Mouse (Mus musculus) testis, adult 2 months (tissue): ENCODE data around the gene Ckmt1. TPM values are rescaled to one million over a fixed set of nuclear protein-coding genes. Genes with fewer than 3 reads are reported as not detected.
A peak's percentile ranks its signal among the peaks of the same experiment; 100 is the strongest.

Experiments used
- H3K27ac ChIP-seq: fragments of 200-500 bp; 2 replicates; pipeline ENCODE4 v1.5.1; 2012; ENCODE audit warnings: low read depth, low read length; ENCODE audit not compliant: control insufficient read depth, insufficient read depth
- H3K27me3 ChIP-seq: fragments of 200-500 bp; 2 replicates; pipeline ENCODE4 v1.6.1; 2012; ENCODE audit warnings: mild to moderate bottlenecking, low read length, moderate library complexity; ENCODE audit not compliant: control insufficient read depth, insufficient read depth
- H3K36me3 ChIP-seq: fragments of 200-500 bp; 2 replicates; pipeline ENCODE4 v1.6.1; 2012; ENCODE audit warnings: mild to moderate bottlenecking, low read length; ENCODE audit not compliant: control insufficient read depth, insufficient read depth
- H3K4me1 ChIP-seq: fragments of 200-500 bp; 2 replicates; pipeline ENCODE4 v1.6.1; 2012; ENCODE audit warnings: low read length; ENCODE audit not compliant: control insufficient read depth, insufficient read depth
- H3K4me3 ChIP-seq: fragments of 200-500 bp; 2 replicates; pipeline ENCODE4 v1.5.1; 2012; ENCODE audit warnings: low read depth, mild to moderate bottlenecking, low read length, moderate library complexity, mixed read lengths; ENCODE audit not compliant: control insufficient read depth
- CTCF ChIP-seq: fragments of 200-500 bp; IDR thresholded peaks from 2 replicates; pipeline ENCODE4 v1.5.1; 2012; ENCODE audit warnings: low read depth, mild to moderate bottlenecking, inconsistent platforms, low read length, moderate library complexity; ENCODE audit not compliant: control insufficient read depth, insufficient read depth, insufficient replicate concordance
- POLR2A ChIP-seq: fragments of 200-500 bp; IDR thresholded peaks from 2 replicates; pipeline ENCODE4 v1.6.1; 2012; ENCODE audit warnings: low read depth, mild to moderate bottlenecking, inconsistent platforms, low read length, moderate library complexity; ENCODE audit not compliant: control insufficient read depth
- polyA plus RNA-seq: library from polyadenylated mRNA; depleted of rRNA; stranded (reverse); fragments of >200 nt; gene quantifications from 2 replicates; pipeline ENCODE4 v1.2.3, GENCODE M21; 2012; rRNA removed

Ckmt1 gene
- 0.31 and 1.1 TPM in 2 replicates for polyA plus RNA-seq

- Histone ChIP-seq H3K27ac (no peak within 1 kb of the TSS), H3K4me1 (peaks cover 15% of the 10 kb centered on the region), H3K4me3 (peak within 1 kb of the TSS; percentile 21), H3K27me3 (0 out of 2 replicates have a peak, but pooled peaks cover 2% of the 10 kb centered on the region), H3K36me3 (no peaks in the 10 kb centered on the region)
- TF ChIP-seq CTCF (no peak), POLR2A (no peak)
Observed at GRCm38 (mm10) chr2:121357494-121357893, at the start of gene Ckmt1. Ckmt1 (plus strand) TSS chr2:121357714.

DNA sequence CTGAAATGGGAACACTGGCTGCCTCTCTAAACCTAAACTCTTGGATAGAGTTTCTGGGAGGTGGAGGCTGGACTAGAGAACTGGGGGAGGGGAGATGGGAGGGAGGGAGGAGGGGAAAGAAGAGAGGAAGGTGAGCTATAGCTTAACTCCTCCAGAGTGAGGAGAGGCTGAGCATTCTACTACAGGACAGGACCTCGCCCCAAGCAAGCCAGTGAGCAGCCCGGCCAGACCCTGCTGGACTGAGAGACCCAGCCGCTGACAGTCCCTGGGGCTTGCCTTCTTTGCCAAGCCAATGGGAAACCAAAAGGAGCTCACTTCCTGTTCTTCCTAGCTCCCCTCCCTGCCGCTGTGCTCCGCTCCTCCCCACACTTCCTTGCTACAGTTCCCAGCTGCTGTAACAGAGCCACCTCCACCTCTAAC is 48.5 kb upstream of the Ckmt1 start:
- Histone ChIP-seq H3K4me3 (no peak overlapping the region), H3K4me1 (peaks cover 14% of the 10 kb centered on the region), H3K27me3 (no peaks in the 10 kb centered on the region), H3K36me3 (no peaks in the 10 kb centered on the region), H3K27ac (no peak overlapping the region)
- no peak for TF ChIP-seq CTCF
- TF ChIP-seq POLR2A: no peak

GRCm38 (mm10) chr2:121316278-121316677 is 41.2 kb upstream of the Ckmt1 start:
- H3K27me3 ChIP-seq: no peaks in the 10 kb centered on the region
- peaks cover 2% of the 10 kb centered on the region for H3K36me3 ChIP-seq
- no peak overlapping the region for H3K27ac ChIP-seq
- no peaks in the 10 kb centered on the region for H3K4me1 ChIP-seq
- TF ChIP-seq POLR2A: no peak
- TF ChIP-seq CTCF: no peak
- no peak overlapping the region for H3K4me3 ChIP-seq

GRCm38 (mm10) chr2:121323041-121323440 is 34.5 kb upstream of the Ckmt1 start:
- TF ChIP-seq CTCF (no peak), POLR2A (no peak)
- peaks cover 3% of the 10 kb centered on the region for H3K36me3 ChIP-seq
- no peaks in the 10 kb centered on the region for H3K27me3 ChIP-seq
- no peaks in the 10 kb centered on the region for H3K4me1 ChIP-seq
- H3K4me3 ChIP-seq: no peak overlapping the region
- no peak overlapping the region for H3K27ac ChIP-seq

GRCm38 (mm10) chr2:121323693-121324470 is 33.6 kb upstream of the Ckmt1 start:
- Histone ChIP-seq H3K27me3 (no peaks in the 10 kb centered on the region), H3K4me3 (no peak overlapping the region), H3K4me1 (no peaks in the 10 kb centered on the region), H3K27ac (no peak overlapping the region), H3K36me3 (peaks cover 3% of the 10 kb centered on the region)
- TF ChIP-seq POLR2A: no peak
- TF ChIP-seq CTCF: no peak

DNA sequence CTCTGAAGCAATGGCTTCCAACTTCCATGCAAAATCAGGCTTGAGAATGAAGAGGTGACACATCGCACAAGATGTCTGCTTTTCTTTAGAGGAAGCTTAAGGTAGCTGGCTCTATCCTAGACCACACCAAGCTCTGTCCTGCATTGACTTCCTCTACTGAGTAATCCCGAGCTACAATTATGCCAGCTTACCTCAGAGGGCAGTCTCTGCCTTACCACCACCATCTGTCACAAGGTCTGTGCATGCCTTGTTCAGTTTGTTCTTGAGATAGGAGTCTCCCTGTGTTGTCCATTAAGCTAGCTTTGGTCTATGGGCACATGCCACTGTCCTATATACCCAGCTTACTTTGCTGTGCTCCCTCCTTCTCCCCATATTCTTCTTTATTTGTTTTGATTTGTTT is 28.0 kb upstream of the Ckmt1 start:
- Histone ChIP-seq H3K36me3 (peaks cover 5% of the 10 kb centered on the region), H3K27ac (no peak overlapping the region), H3K4me3 (no peak overlapping the region), H3K27me3 (no peaks in the 10 kb centered on the region), H3K4me1 (no peaks in the 10 kb centered on the region)
- TF ChIP-seq CTCF (no peak), POLR2A (no peak)

DNA sequence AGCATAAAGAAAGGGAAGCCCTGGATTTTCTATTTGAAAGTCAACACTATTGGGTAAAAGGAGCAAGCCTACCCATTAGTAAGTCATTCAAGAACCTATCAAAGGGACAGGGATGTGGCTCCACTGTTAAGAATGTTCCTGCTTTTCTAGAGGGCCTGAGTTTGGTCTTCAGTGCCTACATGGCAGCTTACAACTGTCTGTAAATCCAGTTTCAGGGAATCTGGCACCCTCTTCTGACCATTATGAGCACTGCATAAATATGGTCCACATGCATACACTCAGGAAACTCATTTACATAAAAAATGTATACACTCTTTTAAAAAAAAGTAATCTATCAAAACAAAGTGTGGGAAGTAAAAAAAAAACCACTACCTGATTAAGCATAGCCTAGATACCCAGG is 18.5 kb upstream of the Ckmt1 start:
- Histone ChIP-seq H3K27me3 (no peaks in the 10 kb centered on the region), H3K4me3 (no peak overlapping the region), H3K4me1 (no peaks in the 10 kb centered on the region), H3K36me3 (peaks cover 5% of the 10 kb centered on the region), H3K27ac (no peak overlapping the region)
- no peak for TF ChIP-seq POLR2A
- no peak for TF ChIP-seq CTCF
